Mouse (Mus musculus) layer of hippocampus, adult 18-20 months (tissue): ENCODE measurements around the gene Stxbp5. TPM values are rescaled to one million over a fixed set of nuclear protein-coding genes. Genes with fewer than 3 reads are reported as not detected.

Source experiments
- DNase-seq, 2 experiments: peaks; one replicate each; pipeline ENCODE4 v3.0.0; 2022; ENCODE audit warnings: low spot score in 2 of 2
- total RNA-seq, 2 experiments: library from RNA; stranded (reverse); gene quantifications; 2 replicates each; pipeline ENCODE4 v1.2.3; 2021

Gene Stxbp5
- total RNA-seq, 2 experiments from 2014 or later: 109 to 111 TPM

DNA sequence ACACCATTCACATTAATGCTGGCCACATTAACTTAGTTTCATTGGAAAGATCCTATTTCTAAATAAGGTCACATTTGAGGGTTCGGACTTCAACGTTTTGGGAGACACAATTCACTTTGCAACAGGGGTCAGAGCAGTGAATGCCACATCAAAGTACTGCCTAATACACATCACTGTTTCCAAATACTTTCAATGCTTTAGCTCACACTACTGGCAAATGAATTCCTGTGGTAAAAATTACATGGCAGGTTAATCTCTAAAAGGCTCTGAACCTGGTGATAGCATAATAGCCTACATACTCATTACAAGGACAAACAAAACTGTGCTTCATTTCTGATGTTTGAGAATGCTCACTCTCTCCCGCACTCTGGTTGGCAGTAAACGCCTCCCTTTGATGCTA is 40.9 kb downstream of the Stxbp5 start:
- no peak for DNase-seq

DNA sequence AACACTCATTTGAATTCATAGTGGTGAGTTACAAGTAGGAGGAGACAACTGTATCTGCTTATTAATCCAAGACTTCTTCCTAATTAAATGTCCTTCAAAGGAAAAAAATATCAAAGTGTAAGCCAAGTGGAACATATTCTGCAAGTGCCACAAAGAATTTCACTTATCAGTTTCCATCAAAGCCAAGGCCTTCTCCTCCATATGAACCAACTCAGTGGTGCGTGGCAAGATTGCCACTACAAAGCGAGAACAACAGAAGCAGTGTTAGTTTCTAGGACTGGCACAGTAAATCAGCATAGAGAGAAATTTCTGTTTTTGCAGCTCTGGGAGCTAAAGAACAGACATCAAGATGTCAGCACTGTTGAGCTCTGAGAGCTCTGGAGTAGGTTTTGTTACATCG is 41.4 kb downstream of the Stxbp5 start:
- DNase-seq: no peak

DNA sequence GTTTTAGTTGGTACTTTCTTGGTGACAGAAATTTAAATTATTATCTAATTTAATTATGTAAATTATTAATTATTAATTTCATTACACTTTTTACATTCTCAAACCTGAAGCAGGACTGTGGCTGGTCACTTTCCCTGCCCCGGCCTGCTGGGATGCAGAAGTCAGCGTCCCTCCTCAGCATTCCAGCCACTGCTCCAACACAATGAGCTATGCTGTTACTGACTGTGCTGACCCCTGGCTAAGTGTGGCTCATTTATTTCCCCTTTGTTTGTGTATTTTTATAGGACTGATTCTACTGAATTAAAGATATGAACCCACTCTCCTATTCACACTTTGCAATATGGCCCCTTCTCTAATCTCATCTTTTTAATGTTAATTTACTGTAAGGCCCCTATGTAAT is 43.0 kb downstream of the Stxbp5 start:
- DNase-seq: no peak

DNA sequence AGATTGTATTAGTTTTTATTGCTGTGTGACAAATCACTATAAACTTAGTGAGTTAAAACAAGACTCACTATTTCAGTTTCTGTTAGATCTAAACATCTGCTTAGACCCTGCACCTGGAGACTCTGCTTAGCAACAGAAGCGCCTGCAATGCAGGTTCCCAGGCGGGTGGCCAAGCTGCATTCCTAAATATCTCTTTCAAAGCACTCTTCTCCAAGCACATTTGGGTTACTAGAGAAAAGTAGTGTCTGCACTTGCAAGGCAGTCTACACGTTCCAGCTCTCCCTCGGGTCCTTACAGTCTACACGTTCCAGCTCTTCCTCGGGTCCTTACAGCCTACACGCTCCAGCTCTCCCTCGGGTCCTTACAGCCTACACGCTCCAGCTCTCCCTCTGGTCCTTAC is 44.1 kb downstream of the Stxbp5 start:
- no peak for DNase-seq

DNA sequence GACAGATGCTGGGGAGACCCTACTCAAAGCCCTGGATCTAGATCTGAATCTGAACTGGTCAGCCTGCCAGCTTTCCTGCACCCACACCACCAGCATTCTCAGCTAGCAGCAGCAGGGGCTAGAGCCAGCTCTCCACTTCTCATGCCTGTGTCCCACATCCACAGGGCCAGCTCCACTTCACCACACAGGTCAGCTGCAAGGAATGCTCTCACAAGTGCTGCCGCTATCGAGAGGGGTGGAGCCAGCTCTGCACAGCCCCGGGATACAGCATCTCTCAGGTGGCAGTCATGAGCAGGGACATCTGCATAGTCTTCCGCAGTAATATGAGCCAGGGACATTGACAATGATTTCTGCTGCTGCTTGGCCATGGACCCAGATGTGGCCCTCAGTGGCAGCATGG is 54.5 kb downstream of the Stxbp5 start:
- DNase-seq: no peak

DNA sequence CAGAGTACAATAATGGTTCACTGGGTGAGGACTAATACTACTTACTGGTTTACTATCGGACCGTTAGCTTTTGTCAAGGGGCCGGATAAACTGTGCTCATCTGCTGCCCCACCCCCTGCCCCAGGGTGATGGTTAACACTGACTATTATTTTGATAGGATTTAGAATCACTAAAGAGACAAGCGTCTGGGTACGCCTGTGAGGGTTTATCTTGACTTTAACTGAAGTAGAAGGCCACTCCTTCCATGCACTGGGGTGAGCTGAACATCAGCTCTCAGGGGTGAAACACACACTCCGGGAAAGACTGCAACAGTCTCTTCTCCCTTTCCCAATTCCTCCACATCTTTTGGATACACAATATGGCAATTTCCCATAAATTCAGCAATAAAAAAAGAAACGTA is 61.5 kb downstream of the Stxbp5 start:
- DNase-seq: no peak

DNA sequence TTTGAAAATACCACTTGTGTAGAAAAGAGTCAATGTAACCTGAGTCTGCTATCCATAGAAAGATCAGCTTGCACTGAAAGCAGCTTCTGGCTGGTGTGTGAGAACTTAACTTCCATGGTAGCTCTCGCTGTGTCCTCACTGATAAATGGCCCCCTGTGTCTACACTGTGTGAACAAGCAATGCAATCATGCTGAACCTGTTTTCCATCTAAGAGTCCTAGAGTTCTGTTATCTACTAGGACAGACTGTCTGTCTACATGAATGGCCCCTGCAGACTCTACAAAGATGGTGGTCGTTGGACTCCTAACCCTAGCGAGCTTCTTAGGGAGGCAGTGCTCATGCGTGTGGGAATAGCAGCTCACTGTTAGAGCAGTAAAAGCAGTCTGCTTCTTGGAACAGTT is 65.9 kb downstream of the Stxbp5 start:
- DNase-seq: no peak

DNA sequence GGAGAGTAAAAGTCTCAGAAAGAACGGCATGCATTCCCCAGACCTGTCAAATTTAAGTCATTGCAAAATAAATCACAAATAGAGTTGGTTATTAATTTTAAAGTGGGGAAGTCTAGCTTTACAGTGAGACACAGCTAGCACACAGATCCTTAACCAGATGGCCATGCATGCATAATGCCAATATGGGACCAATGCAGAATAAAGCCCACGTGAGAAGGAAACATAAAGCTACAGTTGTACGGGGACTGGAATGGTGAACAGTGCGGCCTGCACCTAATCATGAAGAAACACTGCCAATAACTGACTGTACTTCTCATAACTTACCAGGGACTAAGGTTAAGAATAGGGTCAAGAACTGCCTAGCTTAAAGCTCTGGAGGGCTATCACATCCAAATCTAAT is 67.9 kb downstream of the Stxbp5 start:
- no peak for DNase-seq

DNA sequence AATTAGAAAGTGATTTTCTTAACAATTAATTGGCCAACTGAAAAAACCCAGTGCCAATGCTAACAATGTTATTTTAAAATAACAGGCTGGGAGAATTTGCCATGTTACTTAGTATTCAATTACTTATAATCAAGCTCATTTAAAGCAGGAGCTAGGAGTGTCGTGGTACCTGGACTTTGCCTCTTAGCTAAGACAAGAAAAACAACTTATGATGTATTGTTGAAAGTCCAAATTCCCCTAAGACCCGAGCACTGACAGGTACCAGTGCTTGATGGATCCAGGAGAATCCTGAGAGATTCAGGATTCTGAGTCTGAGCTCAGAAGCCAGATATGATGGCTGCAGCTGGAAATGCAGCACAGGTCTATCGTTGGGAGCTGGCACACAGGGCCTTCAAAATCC is 71.1 kb downstream of the Stxbp5 start:
- no peak for DNase-seq

DNA sequence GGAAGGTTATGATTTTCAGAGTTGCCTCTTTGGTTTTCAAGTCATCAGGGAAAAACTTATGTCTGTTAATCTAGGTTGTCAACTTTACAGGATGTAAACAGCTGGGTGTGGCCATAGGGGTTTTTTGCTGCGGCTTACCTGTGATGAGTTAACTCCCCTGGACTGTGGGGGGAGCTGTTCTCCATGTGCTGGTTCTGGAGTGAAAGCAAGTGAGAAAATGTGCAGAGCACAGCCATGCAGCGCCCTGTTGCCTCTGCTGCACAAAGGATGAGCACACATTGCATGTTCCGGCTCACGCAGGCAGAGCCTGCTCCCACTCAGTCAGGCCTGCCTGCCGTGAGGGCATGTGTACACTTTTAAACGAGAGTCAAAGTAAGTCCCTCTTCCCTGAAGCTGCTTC is 79.6 kb downstream of the Stxbp5 start:
- DNase-seq: peak in 1 of 2 experiments; percentile 40

DNA sequence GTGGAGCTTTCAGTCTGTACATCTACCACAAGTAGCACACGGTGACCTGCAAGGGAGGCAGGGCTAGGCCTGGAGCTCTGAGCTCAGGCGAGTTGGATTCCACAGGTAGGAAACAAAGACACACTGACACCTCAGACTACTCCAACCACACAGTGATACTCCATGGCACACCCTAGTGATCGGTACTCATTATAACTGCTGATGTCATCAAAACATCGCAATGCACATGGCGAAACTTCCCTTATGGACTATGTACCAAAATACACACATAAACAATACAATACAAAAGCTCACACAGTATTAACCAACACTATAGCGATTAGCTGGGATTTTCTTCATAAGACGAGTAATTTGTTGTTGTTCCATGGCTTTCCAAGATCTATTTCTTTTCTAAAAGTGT is 82.3 kb downstream of the Stxbp5 start:
- DNase-seq: no peak

DNA sequence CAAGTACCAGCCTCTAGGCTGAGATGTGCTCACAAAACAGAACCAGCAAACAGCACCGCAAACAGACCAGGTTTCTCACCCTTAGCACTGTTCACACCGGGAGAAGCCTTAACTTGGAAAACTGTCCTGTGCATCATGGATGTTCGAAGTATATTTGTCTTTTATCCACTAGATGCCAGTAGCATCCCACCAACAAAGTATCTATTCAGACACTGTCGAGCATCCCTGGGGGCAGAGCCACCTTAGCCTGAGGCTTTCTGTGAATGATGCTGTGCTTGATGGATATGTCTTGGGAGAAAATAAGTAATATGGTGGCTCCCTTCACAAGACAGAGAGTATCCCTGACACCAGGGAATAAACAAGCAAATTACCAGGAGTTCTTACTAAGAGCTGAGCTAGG is 87.0 kb downstream of the Stxbp5 start:
- DNase-seq: peak; percentile 23 to 64

DNA sequence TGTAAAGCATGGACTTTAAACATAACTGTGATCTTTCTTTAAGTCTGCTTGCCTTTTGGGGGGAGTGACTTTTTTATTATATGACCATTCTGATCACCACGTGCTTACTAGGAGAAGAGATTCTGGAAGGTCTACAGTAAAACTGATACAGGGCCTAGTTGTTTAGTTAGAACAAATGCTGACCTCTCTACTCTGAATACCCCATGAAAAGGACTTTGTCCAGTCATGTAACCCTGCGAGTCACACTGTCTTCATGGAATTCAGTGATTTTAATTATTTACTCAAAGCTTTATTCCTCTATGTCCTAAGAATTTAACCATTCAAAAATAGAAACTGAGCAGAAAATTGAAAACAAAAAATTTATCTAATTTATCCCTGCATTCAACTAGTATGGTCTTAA is 93.3 kb downstream of the Stxbp5 start:
- no peak for DNase-seq

DNA sequence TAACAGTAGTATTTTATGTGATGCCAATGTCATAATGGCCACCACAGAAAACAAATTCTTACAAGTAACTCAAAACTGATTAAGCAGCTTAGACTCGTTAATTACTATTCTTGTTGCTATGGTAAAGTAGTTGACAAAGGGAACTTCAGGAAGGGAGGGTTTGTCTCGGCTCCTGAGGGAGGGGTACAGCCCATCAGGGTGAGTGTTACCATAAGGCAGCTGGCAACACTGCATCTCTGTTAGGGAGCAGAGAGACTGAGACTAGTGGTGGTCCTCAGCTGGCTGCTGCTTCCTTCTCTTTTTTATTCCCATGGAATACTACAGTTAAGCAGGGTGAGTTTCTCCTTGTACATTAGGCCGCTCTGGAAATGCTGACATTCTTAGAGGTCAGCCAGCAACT is 95.5 kb downstream of the Stxbp5 start:
- no peak for DNase-seq

DNA sequence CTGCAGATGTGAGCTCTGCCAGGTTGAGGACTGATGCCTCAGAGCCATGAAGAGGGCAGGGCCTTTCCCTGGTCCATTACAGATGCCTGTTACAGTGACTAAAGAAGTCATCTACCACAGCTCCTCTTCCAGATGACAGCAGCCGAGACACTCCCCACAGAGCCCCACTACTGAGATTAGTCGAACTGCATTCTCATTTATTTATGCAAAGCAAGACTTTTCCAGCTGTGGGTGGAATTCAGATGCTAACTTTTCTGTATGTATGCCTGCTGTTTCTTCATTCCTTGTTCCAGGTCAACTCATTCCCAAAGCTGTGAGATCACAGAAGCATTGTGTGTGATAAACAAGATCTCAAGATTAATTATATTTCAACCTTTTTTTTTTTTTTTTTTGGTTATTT is 97.8 kb downstream of the Stxbp5 start:
- no peak for DNase-seq

DNA sequence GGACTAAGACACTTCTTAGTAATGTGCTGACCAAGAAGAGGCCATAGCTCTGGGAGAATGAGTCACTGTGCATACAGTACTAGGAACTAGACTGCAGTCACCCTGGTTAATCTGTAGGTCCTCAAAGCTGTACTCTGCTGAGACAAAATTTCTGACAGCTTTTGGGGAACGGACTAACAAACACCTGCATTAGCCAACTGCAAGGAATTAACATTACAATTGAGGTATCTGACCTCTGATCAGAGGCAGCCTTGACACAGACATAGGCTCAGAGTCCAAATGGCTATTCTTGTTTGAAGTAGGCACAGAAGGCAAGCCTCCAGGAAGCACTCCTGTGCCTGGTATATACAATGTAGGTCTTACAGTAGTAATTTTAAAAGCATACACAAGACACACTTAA is 99.3 kb downstream of the Stxbp5 start:
- no peak for DNase-seq

DNA sequence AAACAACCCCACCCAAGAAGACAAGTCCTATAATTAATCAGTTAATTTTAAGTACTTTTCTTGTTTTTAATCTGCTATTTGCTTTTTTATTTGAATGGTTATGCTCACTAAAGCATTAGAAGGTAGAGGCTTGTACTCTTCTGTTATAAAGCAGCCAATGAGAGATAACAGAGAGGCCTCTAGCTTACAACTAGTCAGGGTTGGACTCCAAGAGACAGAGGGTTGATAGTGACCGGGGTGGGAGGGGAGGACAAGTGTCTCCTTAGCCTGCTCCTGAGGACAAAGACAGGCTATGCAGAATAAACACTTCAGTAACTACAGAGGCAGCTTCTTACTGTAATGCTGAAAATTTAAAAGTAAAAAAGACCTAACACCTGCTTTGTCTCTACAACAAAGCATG is 101.8 kb downstream of the Stxbp5 start:
- DNase-seq: no peak

DNA sequence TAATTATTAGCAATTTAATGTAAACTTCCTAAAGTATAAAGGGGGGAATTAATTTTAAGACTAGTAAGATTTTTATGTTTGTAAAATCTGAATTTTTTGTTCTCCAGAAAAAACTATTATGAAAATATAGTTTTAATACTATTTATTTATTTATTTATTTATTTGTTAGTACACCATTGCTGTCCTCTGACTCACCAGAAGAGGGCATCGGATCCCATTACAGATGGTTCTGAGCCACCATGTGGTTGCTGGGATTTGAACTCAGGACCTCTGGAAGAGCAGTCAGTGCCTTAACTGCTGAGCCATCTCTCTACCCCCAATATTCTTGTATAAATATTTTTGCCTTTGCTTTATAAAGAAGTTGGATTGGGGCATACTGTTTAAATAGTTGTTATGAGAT is 104.5 kb downstream of the Stxbp5 start:
- no peak for DNase-seq

DNA sequence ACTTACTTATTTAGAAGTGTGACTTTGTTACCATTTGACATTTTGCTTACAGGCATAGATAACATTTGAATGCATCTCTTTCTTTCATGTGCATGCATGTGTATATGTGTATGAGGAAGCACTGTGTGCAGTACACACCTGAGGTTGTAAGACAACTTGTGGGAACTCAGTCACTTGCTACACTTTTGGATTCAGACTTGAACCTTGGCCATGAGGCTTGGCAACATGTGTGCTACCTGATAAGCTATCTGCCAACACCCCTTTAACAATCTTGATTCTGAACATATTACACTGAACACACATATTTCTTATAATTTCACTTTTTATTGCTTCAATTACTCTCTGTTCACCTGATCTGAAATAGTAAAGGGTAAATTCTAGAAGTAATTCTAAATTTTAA is 106.5 kb downstream of the Stxbp5 start:
- no peak for DNase-seq

DNA sequence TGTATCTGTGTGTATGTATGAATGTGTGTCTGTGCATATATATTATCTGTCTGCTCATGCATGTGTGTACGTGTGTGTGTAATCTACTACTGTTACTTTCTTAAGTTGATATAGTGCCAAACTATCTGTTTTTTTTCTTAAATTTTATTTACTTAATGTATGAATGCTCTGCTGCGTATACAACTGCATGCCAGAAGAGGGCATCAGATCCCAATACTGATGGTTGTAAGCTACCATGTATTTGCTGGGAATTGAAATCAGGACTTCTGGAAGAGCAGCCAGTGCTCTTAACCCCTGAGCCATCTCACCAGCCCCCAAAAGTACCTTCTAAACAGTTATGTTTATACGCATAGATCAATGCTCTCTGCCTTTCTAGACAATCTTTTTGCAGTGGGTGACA is 109.9 kb downstream of the Stxbp5 start:
- no peak for DNase-seq

DNA sequence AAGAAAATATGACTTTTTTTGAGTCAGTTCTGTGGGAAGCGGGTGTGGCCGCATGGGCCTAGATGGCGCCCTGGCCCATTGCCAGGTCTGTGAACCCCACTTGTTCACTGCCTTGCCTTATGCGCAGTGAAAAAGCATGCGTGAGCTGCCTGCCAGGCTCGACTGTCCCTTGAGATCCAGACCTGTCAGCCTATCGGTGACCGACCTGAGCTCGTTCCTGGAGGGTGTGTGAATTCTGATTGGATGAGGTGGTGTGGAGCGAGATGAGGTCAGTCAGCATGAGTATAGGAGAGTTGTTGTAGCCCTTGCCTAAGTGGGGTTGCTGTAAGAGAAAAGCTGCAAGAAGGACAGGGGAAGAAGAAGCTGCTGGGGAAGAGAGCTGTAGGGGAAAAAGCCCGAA is 114.4 kb downstream of the Stxbp5 start:
- DNase-seq: no peak

DNA sequence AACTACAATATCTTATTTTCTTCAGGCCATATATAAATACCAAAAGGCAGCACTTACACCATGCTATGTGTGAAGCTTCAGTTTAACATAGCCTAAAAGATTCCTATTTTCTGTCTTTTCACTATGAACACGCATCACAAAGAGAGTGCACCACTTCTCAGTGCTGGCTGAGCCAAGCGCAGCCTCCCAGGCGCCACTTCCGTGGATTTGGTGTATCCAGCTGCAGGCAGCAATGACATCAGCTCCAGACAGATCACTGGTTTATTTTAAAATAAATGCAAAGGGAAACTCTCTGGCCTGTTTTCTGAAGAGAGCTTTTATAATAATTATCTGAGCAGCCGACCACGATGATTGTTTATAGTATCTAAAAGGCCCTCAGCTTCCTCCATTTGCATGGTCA is 115.2 kb downstream of the Stxbp5 start:
- no peak for DNase-seq

DNA sequence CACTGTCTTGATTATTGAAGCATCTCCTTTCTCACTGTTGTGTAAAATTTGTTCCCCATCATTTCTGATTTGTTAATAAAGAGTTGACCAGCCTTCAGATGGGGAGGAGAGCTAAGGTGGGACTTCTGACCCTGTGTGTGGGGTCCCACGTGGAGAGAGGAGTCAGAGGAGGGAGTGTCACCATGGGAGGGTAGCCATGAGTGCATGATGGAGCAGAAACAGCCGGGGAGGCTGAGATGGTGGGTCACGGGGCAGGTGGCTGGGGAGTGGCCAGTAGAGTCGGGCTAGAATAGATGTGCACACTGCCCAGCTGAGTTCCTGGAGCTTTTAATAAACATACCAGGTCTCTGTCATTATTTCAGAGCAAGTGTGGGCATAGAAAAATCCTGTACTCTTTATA is 121.0 kb downstream of the Stxbp5 start:
- no peak for DNase-seq

DNA sequence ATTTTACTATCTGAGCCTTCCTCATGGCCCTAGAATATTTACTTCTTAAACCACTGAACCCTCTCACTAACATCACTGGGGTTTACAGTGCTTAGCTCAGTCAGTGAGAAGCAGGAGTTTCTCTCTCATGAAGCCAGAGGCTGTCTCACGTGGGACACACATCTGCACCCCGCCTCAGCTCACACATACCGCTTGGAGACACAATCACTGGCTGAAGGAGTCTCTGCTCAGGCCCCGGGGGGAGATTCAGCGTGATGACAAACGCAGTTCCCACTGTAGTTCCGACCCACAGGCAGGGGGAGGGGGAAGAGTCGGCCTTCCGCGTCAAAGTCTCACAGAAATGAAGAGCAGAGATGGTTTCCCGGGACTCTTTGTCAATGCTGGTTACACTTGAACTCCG is 130.6 kb downstream of the Stxbp5 start:
- DNase-seq: no peak

DNA sequence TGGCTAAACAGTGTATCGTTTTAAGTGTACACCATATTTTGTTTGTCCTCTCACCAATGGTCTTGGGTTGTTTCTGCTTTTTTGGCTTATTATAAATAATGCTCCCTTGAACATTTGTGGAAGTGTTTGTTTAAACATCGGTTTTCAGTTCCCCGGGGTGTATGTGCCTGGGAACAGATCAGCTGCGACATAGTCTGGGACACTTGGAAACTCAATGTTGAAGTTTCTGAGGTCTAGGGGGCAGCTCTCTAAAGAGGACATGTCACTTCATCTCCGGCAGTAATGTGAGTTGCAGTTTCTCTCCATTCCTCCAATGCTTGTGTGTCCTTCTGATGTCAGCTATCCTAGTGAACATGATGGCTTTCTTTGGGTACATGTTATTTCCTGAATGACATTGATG is 137.0 kb downstream of the Stxbp5 start:
- no peak for DNase-seq
